7 mouse cellular contexts compared by ENCODE assay signal in genomic region chr16:36875276-36875851, GRCm38 (mm10). TPM values are rescaled to one million over a fixed set of nuclear protein-coding genes. Genes with fewer than 3 reads are reported as not detected.
DNase-seq lines count a peak whose midpoint lies in the region; ATAC-seq lines count a peak whose summit lies in the region.

No protein-coding gene starts in this region.

- H3K9ac ChIP-seq in hindbrain, embryonic 14.5 days, result peak overlapping the region; percentile 76
- H3K9ac ChIP-seq in lung, embryonic 16.5 days (ENCODE audit: low read length), result peak overlapping the region; percentile 85
- H3K9ac ChIP-seq in stomach, embryonic 16.5 days (ENCODE audit: low read length), result peak overlapping the region; percentile 93

- no peaks in the 10 kb centered on the region for H3K27me3 ChIP-seq in megakaryocyte, embryonic 14.5 days (replicated peaks)
- no peaks in the 10 kb centered on the region for H3K27me3 ChIP-seq in hindbrain, embryonic 14.5 days (ENCODE audit: control insufficient read depth, insufficient read depth, low read length)
- H3K27me3 ChIP-seq in lung, embryonic 16.5 days (ENCODE audit: control insufficient read depth, insufficient read depth, low read depth, low read length), result no peaks in the 10 kb centered on the region
- H3K27me3 ChIP-seq in stomach, embryonic 16.5 days (ENCODE audit: control insufficient read depth, insufficient read depth, low read length), result no peaks in the 10 kb centered on the region

- peak overlapping the region; percentile 60 for H3K4me2 ChIP-seq in hindbrain, embryonic 14.5 days (replicated peaks)
- H3K4me2 ChIP-seq in lung, embryonic 16.5 days (ENCODE audit: low read depth, low read length), result peak overlapping the region; percentile 78
- peak overlapping the region; percentile 78 for H3K4me2 ChIP-seq in stomach, embryonic 16.5 days (ENCODE audit: low read depth, low read length)

- peaks cover 16% of the 10 kb centered on the region for H3K36me3 ChIP-seq in megakaryocyte, embryonic 14.5 days (replicated peaks; ENCODE audit: low read length)
- peaks cover 23% of the 10 kb centered on the region for H3K36me3 ChIP-seq in hindbrain, embryonic 14.5 days (replicated peaks; ENCODE audit: control insufficient read depth, insufficient read depth)
- peaks cover 8% of the 10 kb centered on the region for H3K36me3 ChIP-seq in lung, embryonic 16.5 days (ENCODE audit: control insufficient read depth, insufficient read depth, low read length)
- no peaks in the 10 kb centered on the region; the same call in 1 of the 2 replicates for H3K36me3 ChIP-seq in stomach, embryonic 16.5 days (ENCODE audit: control insufficient read depth, insufficient read depth, low read length)

- peak overlapping the region; percentile 99 for H3K4me3 ChIP-seq in megakaryocyte, embryonic 14.5 days (replicated peaks)
- peak overlapping the region; percentile 70 for H3K4me3 ChIP-seq in hindbrain, embryonic 14.5 days (replicated peaks; ENCODE audit: low read length)
- H3K4me3 ChIP-seq in lung, embryonic 16.5 days (ENCODE audit: low read length), result peak overlapping the region; percentile 94
- H3K4me3 ChIP-seq in stomach, embryonic 16.5 days (replicated peaks; ENCODE audit: low read length), result peak overlapping the region; percentile 70

- no peaks in the 10 kb centered on the region for H3K9me3 ChIP-seq in megakaryocyte, embryonic 14.5 days
- H3K9me3 ChIP-seq in hindbrain, embryonic 14.5 days (ENCODE audit: control insufficient read depth, low read length), result no peaks in the 10 kb centered on the region
- H3K9me3 ChIP-seq in lung, embryonic 16.5 days (ENCODE audit: control insufficient read depth, low read length), result no peaks in the 10 kb centered on the region
- no peaks in the 10 kb centered on the region for H3K9me3 ChIP-seq in stomach, embryonic 16.5 days (replicated peaks; ENCODE audit: control insufficient read depth, low read length)

- ATAC-seq in megakaryocyte, adult 5-6 weeks (ENCODE audit: poor library complexity, severe bottlenecking), result no peak; the same call in 1 of the 2 replicates
- 0 out of 2 replicates have a peak, but pooled peaks have one; percentile 18 for ATAC-seq in erythroblast, adult 5-6 weeks (replicated peaks; ENCODE audit: low FRiP score, poor library complexity, severe bottlenecking)
- no peak; the same call in 1 of the 2 replicates for ATAC-seq in hindbrain, embryonic 14.5 days (ENCODE audit: low FRiP score)
- ATAC-seq in lung, embryonic 16.5 days (ENCODE audit: low read depth), result peak; percentile 73
- peak; percentile 74 for ATAC-seq in stomach, embryonic 16.5 days (ENCODE audit: insufficient read depth, low FRiP score)

- DNase-seq in adrenal gland, postnatal 14 days, result peak; percentile 74
- DNase-seq in hindbrain, embryonic 14.5 days (ENCODE audit: low spot score), result peak; percentile 25

- peaks cover 45% of the 10 kb centered on the region for H3K4me1 ChIP-seq in megakaryocyte, embryonic 14.5 days
- peaks cover 13% of the 10 kb centered on the region for H3K4me1 ChIP-seq in hindbrain, embryonic 14.5 days (replicated peaks; ENCODE audit: control insufficient read depth, insufficient read depth, low read length)
- peaks cover 13% of the 10 kb centered on the region for H3K4me1 ChIP-seq in lung, embryonic 16.5 days (replicated peaks; ENCODE audit: control insufficient read depth, insufficient read depth, low read length)
- H3K4me1 ChIP-seq in stomach, embryonic 16.5 days (ENCODE audit: control insufficient read depth, insufficient read depth, low read length), result peaks cover 23% of the 10 kb centered on the region

- under 1% methylated on average over 42 of the region's 48 CpGs for WGBS in hindbrain, embryonic 14.5 days
- WGBS in lung, embryonic 16.5 days, result under 1% methylated on average over 42 of the region's 48 CpGs
- WGBS in stomach, embryonic 16.5 days, result 1% methylated on average over 48 of the region's 48 CpGs

- peak overlapping the region; percentile 79 for H3K27ac ChIP-seq in hindbrain, embryonic 14.5 days
- peak overlapping the region; percentile 77 for H3K27ac ChIP-seq in lung, embryonic 16.5 days (ENCODE audit: low read length)
- H3K27ac ChIP-seq in stomach, embryonic 16.5 days (ENCODE audit: low read length), result peak overlapping the region; percentile 72

RNA-seq across cellular contexts. Expression of gene Golgb1, which starts 0.4 kb away (rescaled TPM):
- polyA plus RNA-seq in megakaryocyte, embryonic 14.5 days (2012; ENCODE audit: insufficient read depth, low replicate concordance), result 15.5 and 21.9 TPM in 2 replicates
- 7.9 and 13.2 TPM in 2 replicates for total RNA-seq in megakaryocyte, adult 5-6 weeks (2015)
- total RNA-seq in megakaryocyte, adult 5-6 weeks (2017), result 25.9 and 35.8 TPM in 2 replicates
- total RNA-seq in adrenal gland, postnatal 14 days (2021), result 59.7 and 63.3 TPM in 2 replicates
- 17.6 and 30.0 TPM in 2 replicates for total RNA-seq in erythroblast, adult 5-6 weeks (2015; ENCODE audit: low replicate concordance)
- total RNA-seq in erythroblast, adult 5-6 weeks (2017; ENCODE audit: low replicate concordance), result 36.8 and 42.0 TPM in 2 replicates
- polyA plus RNA-seq in hindbrain, embryonic 14.5 days (2014; fragmentation: Nextera tagmentation; extraction: Ambion mirVana), result 63.0 and 86.1 TPM in 2 replicates
- polyA plus RNA-seq in lung, embryonic 16.5 days (2015; fragmentation: Nextera tagmentation; extraction: Ambion mirVana), result 89.6 and 97.2 TPM in 2 replicates
- 97.0 and 106 TPM in 2 replicates for polyA plus RNA-seq in stomach, embryonic 16.5 days (2015; fragmentation: Nextera tagmentation; extraction: Ambion mirVana)

RNA-seq across cellular contexts. Expression of gene Eaf2, which starts 0.6 kb away (rescaled TPM):
- not detected in 2 replicates for polyA plus RNA-seq in megakaryocyte, embryonic 14.5 days (2012; ENCODE audit: insufficient read depth, low replicate concordance)
- total RNA-seq in megakaryocyte, adult 5-6 weeks (2015), result 0.29 and 0.75 TPM in 2 replicates
- total RNA-seq in megakaryocyte, adult 5-6 weeks (2017), result 0.57 and 2.6 TPM in 2 replicates
- 2.1 and 2.4 TPM in 2 replicates for total RNA-seq in adrenal gland, postnatal 14 days (2021)
- total RNA-seq in erythroblast, adult 5-6 weeks (2015; ENCODE audit: low replicate concordance), result not detected in 2 replicates
- 1.4 TPM in 1 of 2 replicates, not detected in the other for total RNA-seq in erythroblast, adult 5-6 weeks (2017; ENCODE audit: low replicate concordance)
- 0.27 and 0.89 TPM in 2 replicates for polyA plus RNA-seq in hindbrain, embryonic 14.5 days (2014; fragmentation: Nextera tagmentation; extraction: Ambion mirVana)
- 1.0 and 1.3 TPM in 2 replicates for polyA plus RNA-seq in lung, embryonic 16.5 days (2015; fragmentation: Nextera tagmentation; extraction: Ambion mirVana)
- polyA plus RNA-seq in stomach, embryonic 16.5 days (2015; fragmentation: Nextera tagmentation; extraction: Ambion mirVana), result 4.7 and 6.2 TPM in 2 replicates

RNA-seq across cellular contexts. Expression of gene Iqcb1, which starts 47.2 kb away (rescaled TPM):
- polyA plus RNA-seq in megakaryocyte, embryonic 14.5 days (2012; ENCODE audit: insufficient read depth, low replicate concordance), result 0.36 TPM in 1 of 2 replicates, not detected in the other
- 2.8 and 3.7 TPM in 2 replicates for total RNA-seq in megakaryocyte, adult 5-6 weeks (2015)
- total RNA-seq in megakaryocyte, adult 5-6 weeks (2017), result 3.6 and 5.5 TPM in 2 replicates
- 15.3 and 17.5 TPM in 2 replicates for total RNA-seq in adrenal gland, postnatal 14 days (2021)
- 1.7 TPM in 1 of 2 replicates, not detected in the other for total RNA-seq in erythroblast, adult 5-6 weeks (2015; ENCODE audit: low replicate concordance)
- total RNA-seq in erythroblast, adult 5-6 weeks (2017; ENCODE audit: low replicate concordance), result 1.7 and 3.9 TPM in 2 replicates
- polyA plus RNA-seq in hindbrain, embryonic 14.5 days (2014; fragmentation: Nextera tagmentation; extraction: Ambion mirVana), result 61.5 and 62.4 TPM in 2 replicates
- 29.8 and 30.9 TPM in 2 replicates for polyA plus RNA-seq in lung, embryonic 16.5 days (2015; fragmentation: Nextera tagmentation; extraction: Ambion mirVana)
- 24.6 and 24.8 TPM in 2 replicates for polyA plus RNA-seq in stomach, embryonic 16.5 days (2015; fragmentation: Nextera tagmentation; extraction: Ambion mirVana)

RNA-seq across cellular contexts. Expression of gene Hcls1, which starts 59.4 kb away (rescaled TPM):
- polyA plus RNA-seq in megakaryocyte, embryonic 14.5 days (2012; ENCODE audit: insufficient read depth, low replicate concordance), result 47.6 and 219 TPM in 2 replicates
- total RNA-seq in megakaryocyte, adult 5-6 weeks (2015), result 53.0 and 69.8 TPM in 2 replicates
- 404 and 424 TPM in 2 replicates for total RNA-seq in megakaryocyte, adult 5-6 weeks (2017)
- 12.2 and 27.7 TPM in 2 replicates for total RNA-seq in adrenal gland, postnatal 14 days (2021)
- total RNA-seq in erythroblast, adult 5-6 weeks (2015; ENCODE audit: low replicate concordance), result 12.5 and 13.2 TPM in 2 replicates
- total RNA-seq in erythroblast, adult 5-6 weeks (2017; ENCODE audit: low replicate concordance), result 51.3 and 56.9 TPM in 2 replicates
- 0.73 and 0.99 TPM in 2 replicates for polyA plus RNA-seq in hindbrain, embryonic 14.5 days (2014; fragmentation: Nextera tagmentation; extraction: Ambion mirVana)
- polyA plus RNA-seq in lung, embryonic 16.5 days (2015; fragmentation: Nextera tagmentation; extraction: Ambion mirVana), result 7.0 and 9.8 TPM in 2 replicates
- 9.0 and 10.9 TPM in 2 replicates for polyA plus RNA-seq in stomach, embryonic 16.5 days (2015; fragmentation: Nextera tagmentation; extraction: Ambion mirVana)

Comparison
In these comparisons a context has a peak if more than half of its experiments do, and no peak if none do; other contexts are left out.
1. ATAC-seq: peak in erythroblast, adult 5-6 weeks (single experiment), lung, embryonic 16.5 days (single experiment) and stomach, embryonic 16.5 days (single experiment); none in megakaryocyte, adult 5-6 weeks (single experiment) and hindbrain, embryonic 14.5 days (single experiment).
2. RNA of gene Iqcb1, which starts 47.2 kb away (polyA plus RNA-seq): 61.5 to 62.4 TPM in hindbrain, embryonic 14.5 days, 29.8 to 30.9 TPM in lung, embryonic 16.5 days and 24.6 to 24.8 TPM in stomach, embryonic 16.5 days; 0.36 TPM in megakaryocyte, embryonic 14.5 days; every median in the first group is over 10 times any median in the second.
3. Peak in every context shown above with its lines, with median percentiles within 50 percentile points of each other: H3K4me3 ChIP-seq, H3K27ac ChIP-seq, H3K4me2 ChIP-seq and H3K9ac ChIP-seq.